Mouse (Mus musculus) lung, postnatal 25 days (tissue): Measurements from ENCODE around the gene Gm11084.

Experiments
- DNase-seq: peaks from one replicate; pipeline ENCODE4 v3.0.0; 2022; ENCODE audit warnings: low spot score

The Gm11084 gene

DNA sequence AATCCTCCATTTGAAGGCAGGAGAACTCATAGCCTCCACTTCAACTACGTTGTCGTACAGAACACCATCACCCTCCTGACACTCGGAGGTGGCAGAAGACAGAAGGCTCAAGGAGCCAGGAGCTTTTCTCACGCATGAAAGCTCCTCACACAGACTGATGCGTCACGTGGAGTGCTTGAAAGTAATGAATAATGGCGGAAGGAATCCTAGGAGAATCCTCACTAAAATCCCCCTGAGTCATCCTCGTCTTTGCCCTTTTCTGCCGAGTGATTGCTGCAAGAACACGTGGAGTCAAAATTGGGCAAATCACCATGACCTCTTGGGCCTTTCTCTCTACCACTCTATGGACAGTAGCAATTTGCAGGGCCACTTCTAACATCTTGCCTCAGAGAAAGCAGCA, 61.5 kb downstream of the Gm11084 start:
- DNase-seq = no peak
